Mouse (Mus musculus) heart, adult 10 weeks (tissue): ENCODE data around the gene Olfr876. TPM values are rescaled to one million over a fixed set of nuclear protein-coding genes. Genes with fewer than 3 reads are reported as not detected.

Experiments
- polyA plus RNA-seq: library from polyadenylated mRNA; stranded (reverse); fragments of 350-450 nt; fragmentation: Illumina TruSeq; extraction: RNeasy Lipid Tissue Mini Kit (QIAGEN cat#74804); gene quantifications from one replicate; pipeline ENCODE4 v1.2.3, GENCODE M21; 2014; ENCODE audit warnings: low read depth, low replicate concordance

The Olfr876 gene
- polyA plus RNA-seq, result not detected

DNA sequence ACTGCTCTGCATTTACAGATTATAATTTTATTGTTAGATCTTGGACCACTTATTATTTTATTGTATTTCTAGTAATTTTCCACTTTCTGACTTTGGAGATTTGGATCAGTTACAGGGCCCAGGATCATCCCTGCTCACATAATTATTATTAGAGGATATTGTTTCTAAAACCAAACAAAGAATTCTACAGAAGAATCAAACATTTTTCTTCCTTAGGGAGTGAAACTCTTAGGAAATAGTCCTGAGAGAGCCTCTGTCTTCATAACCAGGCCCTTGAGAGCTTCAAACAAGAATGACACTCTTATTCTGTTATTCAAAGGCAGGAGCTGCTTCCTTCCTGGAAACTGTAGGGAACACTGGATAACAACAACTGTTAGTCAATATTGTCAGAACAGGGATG lies at the start of gene Olfr876:
TSS of gene Olfr876 (plus strand) at position 301 of the 400 bp plus-strand sequence.

DNA sequence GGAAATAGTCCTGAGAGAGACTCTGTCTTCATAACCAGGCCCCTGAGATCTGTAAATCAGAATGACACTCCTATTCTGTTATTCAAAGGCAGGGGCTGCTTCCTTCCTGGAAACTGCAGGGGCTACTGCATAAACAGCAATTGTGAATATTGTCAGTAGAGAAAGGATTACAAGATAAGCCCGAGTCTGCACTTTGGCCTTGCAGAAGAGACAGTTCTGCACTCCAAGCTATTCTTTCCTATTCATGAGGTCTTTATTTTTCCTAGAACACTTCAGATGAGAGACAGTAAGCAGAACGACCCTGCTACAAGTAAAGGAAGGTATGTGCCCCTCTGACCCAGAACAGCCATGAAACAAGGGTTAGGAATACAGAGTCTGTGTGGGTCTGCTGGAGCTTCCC lies 31.1 kb upstream of the Olfr876 start, which contains the start of gene Olfr875:
TSS of gene Olfr875 (plus strand) at position 99 of the 400 bp plus-strand sequence.

DNA sequence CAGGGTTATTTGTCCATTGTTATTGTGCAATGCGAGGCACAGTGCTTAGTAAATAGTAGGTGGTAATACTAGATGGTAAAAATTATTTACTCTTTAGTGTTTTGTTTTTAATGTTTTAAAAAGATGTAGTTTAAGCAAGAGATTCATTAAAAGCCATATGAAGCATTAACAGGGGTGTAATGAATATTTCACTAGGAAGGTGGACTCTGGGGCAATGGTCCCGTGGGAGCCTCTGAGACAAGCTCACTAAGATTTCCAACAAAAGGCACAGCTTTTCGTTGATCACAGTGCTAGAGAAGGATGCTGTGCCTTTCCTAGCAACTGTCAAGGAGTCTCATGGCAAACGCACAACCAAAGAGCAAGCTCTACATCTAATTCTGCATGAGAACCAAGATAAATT lies 51.1 kb downstream of the Olfr876 start, which contains the start of gene Olfr877:
TSS of gene Olfr877 (plus strand) at position 301 of the 400 bp plus-strand sequence.

Other genes starting within 250 kb of the Olfr876 start
- 12.0 TPM for gene Siae, start 247.3 kb upstream of the Olfr876 start, polyA plus RNA-seq
- gene Spa17, start 189.3 kb upstream of the Olfr876 start, polyA plus RNA-seq, result 9.9 TPM
- gene Tbrg1, start 145.7 kb upstream of the Olfr876 start, polyA plus RNA-seq, result 36.7 TPM
- not detected for gene Panx3, start 133.8 kb upstream of the Olfr876 start, polyA plus RNA-seq
- gene Olfr160, start 86.8 kb upstream of the Olfr876 start, polyA plus RNA-seq, result not detected
- gene Olfr874, start 57.9 kb upstream of the Olfr876 start, polyA plus RNA-seq, result not detected
- gene Olfr875, start 31.2 kb upstream of the Olfr876 start, polyA plus RNA-seq, result not detected
- not detected for gene Olfr877, start 51.2 kb downstream of the Olfr876 start, polyA plus RNA-seq
- gene Olfr145, start 93.7 kb downstream of the Olfr876 start, polyA plus RNA-seq, result not detected
- gene Olfr878, start 114.8 kb downstream of the Olfr876 start, polyA plus RNA-seq, result not detected
- gene Olfr881, start 188.8 kb downstream of the Olfr876 start, polyA plus RNA-seq, result not detected
- gene Olfr883, start 222.8 kb downstream of the Olfr876 start, polyA plus RNA-seq, result not detected
- gene Olfr884, start 243.5 kb downstream of the Olfr876 start, polyA plus RNA-seq, result not detected